Mouse (Mus musculus) forebrain, embryonic 13.5 days (tissue): ENCODE results near the gene Gpr68. TPM values are rescaled to one million over a fixed set of nuclear protein-coding genes. Genes with fewer than 3 reads are reported as not detected.
A peak's percentile ranks its signal among the peaks of the same experiment; 100 is the strongest.

Experiments used
- ATAC-seq: fragments of 200-750 bp; cut with Nextera tagmentation; 2 replicates; pipeline ENCODE4 v1.8.0; 2017
- H3K27ac ChIP-seq: fragments of 300-500 bp; sonication (generic); 2 replicates; pipeline ENCODE4 v1.5.1; 2015; ENCODE audit warnings: inconsistent platforms, mild to moderate bottlenecking, moderate library complexity
- H3K27me3 ChIP-seq: fragments of 300-500 bp; sonication (generic); 2 replicates; pipeline ENCODE4 v1.6.1; 2015; ENCODE audit warnings: mild to moderate bottlenecking, inconsistent platforms
- H3K36me3 ChIP-seq: fragments of 300-500 bp; sonication (generic); 2 replicates; pipeline ENCODE4 v1.6.1; 2015; ENCODE audit warnings: mild to moderate bottlenecking, inconsistent platforms; ENCODE audit not compliant: poor library complexity, severe bottlenecking
- H3K4me1 ChIP-seq: fragments of 300-500 bp; sonication (generic); 2 replicates; pipeline ENCODE4 v1.6.1; 2015; ENCODE audit warnings: inconsistent platforms
- H3K4me2 ChIP-seq: fragments of 300-500 bp; sonication (generic); 2 replicates; pipeline ENCODE4 v1.6.1; 2015; ENCODE audit warnings: inconsistent platforms, mild to moderate bottlenecking, moderate library complexity
- H3K4me3 ChIP-seq: fragments of 300-500 bp; sonication (generic); 2 replicates; pipeline ENCODE4 v1.5.1; 2015; ENCODE audit warnings: mild to moderate bottlenecking, inconsistent platforms
- H3K9ac ChIP-seq: fragments of 300-500 bp; sonication (generic); 2 replicates; pipeline ENCODE4 v1.6.1; 2015; ENCODE audit warnings: mild to moderate bottlenecking, inconsistent platforms
- H3K9me3 ChIP-seq: fragments of 300-500 bp; sonication (generic); replicated peaks from 2 replicates; pipeline ENCODE4 v1.6.1; 2016; ENCODE audit warnings: inconsistent platforms
- WGBS: fragments of 180-500 bp; shearing (Covaris S2); methylation state at CpG from one replicate; pipeline ENCODE4 v1.1.7; 2015; 5-methylcytosine and 5-hydroxymethylcytosine counted together
- polyA plus RNA-seq: library from polyadenylated mRNA; unstranded; fragments of >200 nt; fragmentation: Nextera tagmentation; extraction: Ambion mirVana; gene quantifications from 2 replicates; pipeline ENCODE4 v1.2.1, GENCODE M21; 2015

The Gpr68 gene
- polyA plus RNA-seq, 1 experiment from 2014 or later = 0.40 TPM

GRCm38 (mm10) chr12:100865509-100866078, 42.4 kb downstream of the Gpr68 start:
- H3K27ac ChIP-seq = no peak overlapping the region
- H3K27me3 ChIP-seq = no peaks in the 10 kb centered on the region
- H3K4me1 ChIP-seq = peaks cover 5% of the 10 kb centered on the region; the same call in 1 of the 2 replicates
- no peak overlapping the region for H3K4me3 ChIP-seq
- H3K9me3 ChIP-seq = peaks cover 9% of the 10 kb centered on the region; the same call in 1 of the 2 replicates
- no peak overlapping the region for H3K9ac ChIP-seq
- ATAC-seq = no peak
- H3K36me3 ChIP-seq = peaks cover 6% of the 10 kb centered on the region; the same call in 1 of the 2 replicates
- no peak overlapping the region for H3K4me2 ChIP-seq
- WGBS = 73% methylated on average over 11 of the region's 11 CpGs

GRCm38 (mm10) chr12:100865072-100865471, 42.9 kb downstream of the Gpr68 start:
- Histone ChIP-seq H3K9ac (no peak overlapping the region), H3K27ac (no peak overlapping the region), H3K36me3 (peaks cover 6% of the 10 kb centered on the region; the same call in 1 of the 2 replicates), H3K27me3 (no peaks in the 10 kb centered on the region), H3K9me3 (peaks cover 6% of the 10 kb centered on the region; the same call in 1 of the 2 replicates), H3K4me3 (no peak overlapping the region), H3K4me2 (no peak overlapping the region), H3K4me1 (peaks cover 5% of the 10 kb centered on the region; the same call in 1 of the 2 replicates)
- ATAC-seq = no peak

- no peak overlapping the region for H3K4me3 ChIP-seq
- no peak overlapping the region for H3K9ac ChIP-seq
- no peak overlapping the region for H3K4me2 ChIP-seq
- peaks cover under 1% of the 10 kb centered on the region; the same call in 1 of the 2 replicates for H3K4me1 ChIP-seq
- no peaks in the 10 kb centered on the region for H3K9me3 ChIP-seq
- no peak overlapping the region for H3K27ac ChIP-seq
- H3K36me3 ChIP-seq = no peaks in the 10 kb centered on the region
- no peak for ATAC-seq
- H3K27me3 ChIP-seq = no peaks in the 10 kb centered on the region
- WGBS = 91% methylated on average over 3 of the region's 3 CpGs
Measured at GRCm38 (mm10) chr12:100862856-100863446, 45.0 kb downstream of the Gpr68 start.

- ATAC-seq = no peak
- Histone ChIP-seq H3K4me2 (no peak overlapping the region), H3K27me3 (no peaks in the 10 kb centered on the region), H3K9ac (no peak overlapping the region), H3K4me1 (no peaks in the 10 kb centered on the region), H3K4me3 (no peak overlapping the region), H3K9me3 (no peaks in the 10 kb centered on the region), H3K27ac (no peak overlapping the region), H3K36me3 (no peaks in the 10 kb centered on the region)
- 88% methylated on average over 3 of the region's 3 CpGs for WGBS
Measured at GRCm38 (mm10) chr12:100862272-100862671, 45.7 kb downstream of the Gpr68 start.

- Histone ChIP-seq H3K36me3 (no peaks in the 10 kb centered on the region), H3K27ac (no peak overlapping the region), H3K9me3 (no peaks in the 10 kb centered on the region), H3K4me3 (no peak overlapping the region), H3K4me2 (no peak overlapping the region), H3K9ac (no peak overlapping the region), H3K27me3 (no peaks in the 10 kb centered on the region), H3K4me1 (no peaks in the 10 kb centered on the region)
- WGBS = 79% methylated on average over 7 of the region's 7 CpGs
- ATAC-seq = no peak
Measured at GRCm38 (mm10) chr12:100857791-100858190, 50.2 kb downstream of the Gpr68 start.

GRCm38 (mm10) chr12:100856337-100856736, 51.7 kb downstream of the Gpr68 start:
- no peak overlapping the region for H3K4me3 ChIP-seq
- H3K9me3 ChIP-seq = no peaks in the 10 kb centered on the region
- WGBS = 92% methylated on average over 2 of the region's 2 CpGs
- H3K27me3 ChIP-seq = no peaks in the 10 kb centered on the region
- H3K4me1 ChIP-seq = no peaks in the 10 kb centered on the region
- no peak for ATAC-seq
- H3K27ac ChIP-seq = no peak overlapping the region
- no peak overlapping the region for H3K4me2 ChIP-seq
- H3K36me3 ChIP-seq = no peaks in the 10 kb centered on the region
- H3K9ac ChIP-seq = no peak overlapping the region

GRCm38 (mm10) chr12:100852370-100852769, 55.6 kb downstream of the Gpr68 start:
- 82% methylated on average over 3 of the region's 3 CpGs for WGBS
- no peak for ATAC-seq

GRCm38 (mm10) chr12:100849421-100850138, 58.4 kb downstream of the Gpr68 start:
- Histone ChIP-seq H3K27ac (no peak overlapping the region), H3K36me3 (no peaks in the 10 kb centered on the region), H3K4me3 (no peak overlapping the region), H3K9ac (no peak overlapping the region), H3K27me3 (no peaks in the 10 kb centered on the region), H3K4me2 (no peak overlapping the region), H3K9me3 (no peaks in the 10 kb centered on the region), H3K4me1 (no peaks in the 10 kb centered on the region)
- ATAC-seq = peak; percentile 81
- WGBS = 77% methylated on average over 7 of the region's 7 CpGs

More at GRCm38 (mm10) chr12:100852370-100852769, 55.6 kb downstream of the Gpr68 start:
- H3K9ac ChIP-seq = no peak overlapping the region
- H3K27ac ChIP-seq = no peak overlapping the region
- H3K4me2 ChIP-seq = no peak overlapping the region
- no peaks in the 10 kb centered on the region for H3K36me3 ChIP-seq
- no peaks in the 10 kb centered on the region for H3K27me3 ChIP-seq
- no peaks in the 10 kb centered on the region for H3K4me1 ChIP-seq
- no peak overlapping the region for H3K4me3 ChIP-seq
- H3K9me3 ChIP-seq = no peaks in the 10 kb centered on the region

- Histone ChIP-seq H3K27ac (no peak overlapping the region), H3K9me3 (no peaks in the 10 kb centered on the region), H3K4me3 (no peak overlapping the region), H3K9ac (no peak overlapping the region), H3K4me2 (no peak overlapping the region), H3K27me3 (no peaks in the 10 kb centered on the region), H3K4me1 (no peaks in the 10 kb centered on the region), H3K36me3 (no peaks in the 10 kb centered on the region)
- WGBS = 77% methylated on average over 11 of the region's 11 CpGs
- ATAC-seq = no peak
Measured at GRCm38 (mm10) chr12:100847437-100848080, 60.4 kb downstream of the Gpr68 start.

- ATAC-seq = no peak
- Histone ChIP-seq H3K4me3 (no peak overlapping the region), H3K27me3 (no peaks in the 10 kb centered on the region), H3K9ac (no peak overlapping the region), H3K4me2 (no peak overlapping the region), H3K9me3 (no peaks in the 10 kb centered on the region), H3K27ac (no peak overlapping the region), H3K36me3 (no peaks in the 10 kb centered on the region), H3K4me1 (no peaks in the 10 kb centered on the region)
- 42% methylated on average over 1 of the region's 1 CpGs for WGBS
Measured at GRCm38 (mm10) chr12:100846566-100846965, 61.4 kb downstream of the Gpr68 start.

GRCm38 (mm10) chr12:100845829-100846228, 62.2 kb downstream of the Gpr68 start:
- Histone ChIP-seq H3K4me1 (no peaks in the 10 kb centered on the region), H3K4me2 (no peak overlapping the region), H3K36me3 (no peaks in the 10 kb centered on the region), H3K27me3 (no peaks in the 10 kb centered on the region), H3K27ac (no peak overlapping the region), H3K9ac (no peak overlapping the region), H3K9me3 (no peaks in the 10 kb centered on the region), H3K4me3 (no peak overlapping the region)
- no peak for ATAC-seq
- 29% methylated on average over 2 of the region's 2 CpGs for WGBS

- Histone ChIP-seq H3K4me3 (no peak overlapping the region), H3K27me3 (no peaks in the 10 kb centered on the region), H3K9ac (no peak overlapping the region), H3K36me3 (no peaks in the 10 kb centered on the region), H3K9me3 (no peaks in the 10 kb centered on the region), H3K27ac (no peak overlapping the region), H3K4me1 (no peaks in the 10 kb centered on the region), H3K4me2 (no peak overlapping the region)
- WGBS = 86% methylated on average over 7 of the region's 7 CpGs
- no peak for ATAC-seq
Measured at GRCm38 (mm10) chr12:100844546-100844945, 63.5 kb downstream of the Gpr68 start.
